Mouse (Mus musculus) liver, adult 2 months (tissue): ENCODE data around the gene Ano2.

Experiments used
- CTCF ChIP-seq: fragments of 200-500 bp; IDR thresholded peaks from 2 replicates; pipeline ENCODE4 v1.5.1; 2011; ENCODE audit warnings: low read depth, low read length, control low read depth
- POLR2A ChIP-seq: fragments of 200-500 bp; IDR thresholded peaks from 2 replicates; pipeline ENCODE4 v1.6.1; 2011; ENCODE audit warnings: low read length, control low read depth; ENCODE audit not compliant: insufficient read depth; ENCODE audit errors: extremely low read depth

DNA sequence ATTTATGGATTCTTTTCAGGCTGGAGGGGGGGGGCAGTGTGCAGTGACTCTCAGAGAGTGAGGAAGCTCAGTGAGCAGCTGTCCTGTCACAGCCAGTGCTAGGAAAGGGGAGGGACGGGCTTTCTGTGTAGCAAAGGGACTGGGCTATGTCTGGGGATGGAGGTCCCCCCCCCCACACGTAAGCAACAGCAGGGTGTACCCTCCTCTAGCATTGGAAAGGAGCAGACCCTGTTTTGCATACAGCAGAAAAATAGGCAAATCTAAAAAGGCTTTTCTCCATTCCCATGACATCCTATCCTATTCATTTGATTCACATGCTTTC lies 344.1 kb downstream of the Ano2 start:
- TF ChIP-seq CTCF, result no peak
- no peak for TF ChIP-seq POLR2A
